Mouse (Mus musculus) neural tube, embryonic 13.5 days (tissue): Measurements from ENCODE around the gene Ric8a. TPM values are rescaled to one million over a fixed set of nuclear protein-coding genes. Genes with fewer than 3 reads are reported as not detected.

Source experiments
- ATAC-seq: fragments of 200-750 bp; cut with Nextera tagmentation; 2 replicates; pipeline ENCODE4 v1.8.0; 2017; ENCODE audit warnings: low read depth, mild to moderate bottlenecking, moderate TSS enrichment, moderate library complexity
- H3K27ac ChIP-seq: fragments of 300-500 bp; sonication (generic); replicated peaks from 2 replicates; pipeline ENCODE4 v1.5.1; 2015; ENCODE audit warnings: moderate library complexity, mild to moderate bottlenecking, inconsistent platforms
- H3K27me3 ChIP-seq: fragments of 300-500 bp; sonication (generic); 2 replicates; pipeline ENCODE4 v1.6.1; 2015; ENCODE audit warnings: mild to moderate bottlenecking, inconsistent platforms
- H3K36me3 ChIP-seq: fragments of 300-500 bp; sonication (generic); 2 replicates; pipeline ENCODE4 v1.6.1; 2015; ENCODE audit warnings: mild to moderate bottlenecking, inconsistent platforms
- H3K4me1 ChIP-seq: fragments of 300-500 bp; sonication (generic); replicated peaks from 2 replicates; pipeline ENCODE4 v1.6.1; 2015; ENCODE audit warnings: inconsistent platforms
- H3K4me2 ChIP-seq: fragments of 300-500 bp; sonication (generic); 2 replicates; pipeline ENCODE4 v1.6.1; 2015; ENCODE audit warnings: inconsistent platforms, mild to moderate bottlenecking, moderate library complexity
- H3K4me3 ChIP-seq: fragments of 300-500 bp; sonication (generic); 2 replicates; pipeline ENCODE4 v1.5.1; 2015; ENCODE audit warnings: mild to moderate bottlenecking, inconsistent platforms
- H3K9ac ChIP-seq: fragments of 300-500 bp; sonication (generic); 2 replicates; pipeline ENCODE4 v1.6.1; 2015; ENCODE audit warnings: moderate library complexity, mild to moderate bottlenecking, inconsistent platforms
- H3K9me3 ChIP-seq: fragments of 300-500 bp; sonication (generic); 2 replicates; pipeline ENCODE4 v1.6.1; 2016; ENCODE audit warnings: inconsistent platforms
- WGBS: fragments of 180-500 bp; shearing (Covaris S2); methylation state at CpG from one replicate; pipeline ENCODE4 v1.1.7; 2015; 5-methylcytosine and 5-hydroxymethylcytosine counted together
- polyA plus RNA-seq: library from polyadenylated mRNA; unstranded; fragments of >200 nt; fragmentation: Nextera tagmentation; extraction: Ambion mirVana; gene quantifications from 2 replicates; pipeline ENCODE4 v1.2.1, GENCODE M21; 2015

Ric8a gene
- 99.1 and 107 TPM in 2 replicates for polyA plus RNA-seq

DNA sequence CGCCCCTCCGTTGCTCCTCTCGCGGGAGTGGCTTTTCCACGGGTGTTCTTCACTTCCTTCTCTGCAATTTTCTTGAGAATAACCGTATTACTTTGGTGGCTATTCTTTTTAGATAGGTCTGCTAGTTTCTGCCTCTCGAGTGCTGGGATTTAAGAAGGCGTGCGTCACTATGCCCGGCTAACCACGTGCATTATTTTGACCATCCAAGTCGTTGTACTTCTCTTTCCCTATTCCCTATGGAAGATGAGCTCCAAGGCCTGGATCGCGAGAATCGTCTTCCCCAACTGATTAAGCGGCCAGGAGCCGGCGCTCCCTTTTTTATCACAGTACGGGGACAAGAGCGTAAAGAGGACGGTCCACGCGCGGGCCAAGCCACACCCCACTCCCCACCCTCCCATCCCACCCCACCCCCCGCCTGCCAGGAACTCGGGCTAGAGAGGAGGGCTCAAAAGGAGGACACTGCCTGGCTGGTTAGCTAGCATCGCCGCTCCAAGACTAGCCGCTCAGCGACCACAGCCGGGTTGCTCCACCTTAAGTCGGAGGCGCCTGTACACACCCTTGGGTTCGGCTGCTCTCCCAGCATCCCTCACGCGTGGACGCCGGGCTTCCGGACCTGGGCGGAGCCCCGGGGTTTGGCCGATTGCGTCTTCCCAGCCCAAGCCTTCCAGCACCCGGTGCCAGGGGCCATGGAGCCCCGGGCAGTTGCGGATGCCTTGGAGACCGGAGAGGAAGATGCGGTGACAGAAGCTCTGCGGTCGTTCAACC, at the start of gene Ric8a:
Ric8a (plus strand) TSS at position 173 of the 765 bp plus-strand sequence.
- peaks cover 65% of the 10 kb centered on the region for H3K36me3 ChIP-seq

DNA sequence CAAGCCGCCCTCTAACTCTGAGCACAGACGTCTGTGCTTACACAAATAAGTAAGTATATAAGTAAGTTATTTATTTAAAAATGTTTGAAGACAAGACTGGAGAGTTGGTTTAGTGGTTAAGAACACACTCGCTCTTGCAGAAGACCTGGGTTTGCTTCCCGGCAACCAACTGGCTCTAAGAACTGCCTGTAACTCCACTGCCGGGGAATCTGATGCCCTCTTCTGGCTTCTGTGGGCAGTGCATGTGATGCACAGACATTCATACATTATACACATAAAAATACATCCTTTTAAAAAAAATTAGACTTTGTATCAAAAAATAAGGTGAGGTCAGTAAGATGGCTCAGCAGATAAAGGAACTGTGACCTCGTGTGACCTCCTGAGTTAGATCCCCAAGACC, 46.3 kb upstream of the Ric8a start:
- Histone ChIP-seq H3K4me2 (no peak overlapping the region), H3K36me3 (peaks cover 41% of the 10 kb centered on the region), H3K27ac (no peak overlapping the region), H3K9ac (no peak overlapping the region), H3K27me3 (no peaks in the 10 kb centered on the region), H3K4me3 (no peak overlapping the region), H3K9me3 (no peaks in the 10 kb centered on the region), H3K4me1 (no peaks in the 10 kb centered on the region)
- 94% methylated on average over 6 of the region's 6 CpGs for WGBS
- ATAC-seq, result no peak

More for the DNA sequence above, at the start of gene Ric8a:
- H3K4me1 ChIP-seq, result peaks cover 42% of the 10 kb centered on the region
- H3K27ac ChIP-seq, result peak within 1 kb of the TSS; percentile 93
- H3K4me3 ChIP-seq, result peak within 1 kb of the TSS; percentile 67
- under 1% methylated on average over 50 of the region's 50 CpGs for WGBS
- no peaks in the 10 kb centered on the region for H3K27me3 ChIP-seq
- peak; percentile 80 for ATAC-seq
- H3K9ac ChIP-seq, result peak within 1 kb of the TSS; percentile 95
- H3K4me2 ChIP-seq, result peak within 1 kb of the TSS; percentile 99
- H3K9me3 ChIP-seq, result no peaks in the 10 kb centered on the region

DNA sequence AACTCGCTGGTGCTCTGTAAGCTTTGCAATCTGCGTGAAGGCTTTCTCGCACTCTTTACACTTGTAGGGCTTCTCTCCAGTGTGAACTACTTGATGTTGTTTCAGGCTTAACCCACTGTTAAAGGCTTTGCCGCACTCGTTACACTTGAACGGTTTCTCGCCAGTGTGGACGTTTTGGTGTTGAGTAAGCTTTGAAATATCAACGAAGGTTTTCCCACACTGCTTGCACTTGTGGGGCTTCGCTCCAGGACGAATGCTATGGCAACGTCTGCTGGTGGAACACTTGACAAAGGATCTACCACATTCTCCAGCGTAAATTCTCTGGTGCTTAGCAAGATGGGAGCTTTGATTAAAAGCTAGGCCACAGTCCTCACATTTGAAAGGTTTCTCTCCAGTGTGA, 45.0 kb upstream of the Ric8a start:
- H3K36me3 ChIP-seq, result peaks cover 41% of the 10 kb centered on the region
- H3K27me3 ChIP-seq, result no peaks in the 10 kb centered on the region
- H3K9me3 ChIP-seq, result no peaks in the 10 kb centered on the region
- H3K9ac ChIP-seq, result no peak overlapping the region
- H3K4me2 ChIP-seq, result no peak overlapping the region
- H3K27ac ChIP-seq, result no peak overlapping the region
- WGBS, result 89% methylated on average over 13 of the region's 13 CpGs
- no peak for ATAC-seq
- no peaks in the 10 kb centered on the region for H3K4me1 ChIP-seq
- H3K4me3 ChIP-seq, result no peak overlapping the region

DNA sequence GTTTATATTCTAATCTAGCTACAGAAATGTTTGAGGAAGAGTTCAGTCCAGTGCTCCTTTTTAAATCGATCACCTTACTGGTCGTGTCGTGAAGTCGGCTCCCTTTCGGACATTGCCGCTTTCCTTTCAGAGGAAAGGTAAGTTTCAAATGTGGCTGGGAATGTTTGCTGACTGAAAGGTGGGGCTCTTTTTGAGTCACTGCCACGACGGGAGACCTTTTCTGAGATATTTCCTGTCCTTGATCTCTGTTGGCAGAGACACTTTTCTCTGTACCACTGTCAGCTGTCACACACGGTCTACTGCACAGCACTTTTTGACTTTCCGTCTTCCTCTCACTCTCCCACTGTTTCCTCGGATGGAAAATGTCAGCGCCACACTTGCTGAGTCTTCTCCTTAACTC, 43.9 kb upstream of the Ric8a start:
- Histone ChIP-seq H3K27ac (no peak overlapping the region), H3K4me2 (no peak overlapping the region), H3K9me3 (no peaks in the 10 kb centered on the region), H3K4me3 (no peak overlapping the region), H3K9ac (no peak overlapping the region), H3K36me3 (peaks cover 41% of the 10 kb centered on the region), H3K27me3 (no peaks in the 10 kb centered on the region), H3K4me1 (no peaks in the 10 kb centered on the region)
- no peak for ATAC-seq
- WGBS, result 92% methylated on average over 12 of the region's 12 CpGs

DNA sequence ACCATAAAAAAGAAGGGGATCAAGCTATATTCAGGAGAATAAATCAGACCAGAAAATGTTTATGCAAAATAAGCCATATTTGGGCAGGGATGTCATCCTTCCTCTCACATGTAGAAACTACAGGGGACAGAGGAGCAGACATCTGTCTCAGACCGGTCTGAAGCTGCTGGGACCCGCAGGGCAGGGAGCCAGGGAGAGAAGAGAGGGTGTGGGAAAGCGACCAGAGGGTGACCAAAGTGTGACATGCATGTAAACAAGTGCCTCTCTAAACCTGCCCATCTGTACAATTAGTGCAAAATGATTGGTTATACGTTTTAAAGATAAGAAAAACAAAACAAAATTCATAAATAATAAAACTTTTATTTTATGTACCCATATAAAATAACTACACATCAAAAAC, 36.6 kb upstream of the Ric8a start:
- Histone ChIP-seq H3K27ac (no peak overlapping the region), H3K4me2 (peak overlapping the region; percentile 66), H3K9ac (no peak overlapping the region), H3K4me3 (0 out of 2 replicates have a peak overlapping the region, but pooled peaks have one; percentile 5), H3K9me3 (no peaks in the 10 kb centered on the region), H3K4me1 (peaks cover 18% of the 10 kb centered on the region), H3K27me3 (0 out of 2 replicates have a peak, but pooled peaks cover 4% of the 10 kb centered on the region), H3K36me3 (peaks cover 11% of the 10 kb centered on the region)
- no peak for ATAC-seq
- 48% methylated on average over 4 of the region's 4 CpGs for WGBS

DNA sequence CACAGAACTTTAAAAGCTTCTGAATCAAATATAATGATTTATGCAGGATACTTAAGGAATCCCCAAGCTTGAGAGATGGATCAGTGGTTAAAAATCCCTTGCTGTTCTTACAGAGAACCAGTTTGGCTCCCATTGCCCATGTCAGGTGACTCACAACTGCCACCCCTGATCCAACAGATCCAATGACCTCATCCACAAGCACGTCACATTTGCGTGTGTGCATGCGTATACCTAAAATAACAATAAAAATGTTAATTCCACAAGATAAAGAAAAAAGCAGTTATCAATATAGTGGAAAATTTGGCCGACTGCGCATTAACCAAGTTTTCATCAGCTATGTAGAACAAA, 35.5 kb upstream of the Ric8a start:
- peak overlapping the region; percentile 78 for H3K9ac ChIP-seq
- H3K4me2 ChIP-seq, result peak overlapping the region; percentile 66
- H3K4me1 ChIP-seq, result peaks cover 18% of the 10 kb centered on the region
- H3K36me3 ChIP-seq, result peaks cover 11% of the 10 kb centered on the region
- H3K9me3 ChIP-seq, result no peaks in the 10 kb centered on the region
- peak overlapping the region; percentile 64 for H3K4me3 ChIP-seq
- WGBS, result 45% methylated on average over 5 of the region's 5 CpGs
- H3K27me3 ChIP-seq, result 0 out of 2 replicates have a peak, but pooled peaks cover 4% of the 10 kb centered on the region
- H3K27ac ChIP-seq, result peak overlapping the region; percentile 90
- ATAC-seq, result peak; percentile 68

DNA sequence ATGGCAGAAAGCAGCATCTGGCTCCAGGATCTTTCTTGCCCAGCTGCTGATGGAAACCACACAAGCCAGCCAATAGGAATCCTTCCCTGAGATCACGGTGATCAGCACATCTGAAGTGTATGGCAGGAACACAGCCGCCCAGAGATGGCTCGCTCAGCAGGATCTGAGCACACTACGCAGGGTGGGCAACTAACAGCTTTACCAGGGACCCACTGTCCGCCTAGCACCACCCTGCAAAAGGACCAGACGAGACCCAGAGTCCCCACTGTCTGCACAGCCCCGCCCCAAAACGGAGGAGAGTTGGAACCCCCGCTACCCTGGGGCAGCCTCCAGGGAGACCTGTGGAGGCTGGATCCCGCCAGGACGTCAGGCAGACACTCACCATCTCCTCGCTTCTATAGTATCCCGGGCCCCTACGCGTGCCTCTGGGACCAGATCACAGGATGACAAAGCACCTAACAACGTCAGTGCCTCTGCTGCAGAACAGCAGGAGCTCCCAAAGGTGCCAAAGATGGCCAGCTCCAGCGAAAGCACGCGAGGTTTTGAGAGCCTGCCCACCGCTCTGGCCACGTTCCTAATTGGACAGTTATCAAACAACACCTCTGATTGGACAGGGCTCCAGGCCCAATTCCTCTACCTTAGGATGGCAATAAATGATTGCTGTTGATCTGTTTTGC, 35.0 kb upstream of the Ric8a start, which contains the start of gene Zfp941:
Zfp941 (minus strand) TSS at position 526 of the 677 bp plus-strand sequence.
- peak within 1 kb of the TSS; percentile 66 for H3K4me2 ChIP-seq
- 0 out of 2 replicates have a peak, but pooled peaks cover 4% of the 10 kb centered on the region for H3K27me3 ChIP-seq
- 2% methylated on average over 21 of the region's 21 CpGs for WGBS
- H3K4me3 ChIP-seq, result peak within 1 kb of the TSS; percentile 64
- ATAC-seq, result peak; percentile 93
- peaks cover 11% of the 10 kb centered on the region for H3K36me3 ChIP-seq
- H3K4me1 ChIP-seq, result peaks cover 18% of the 10 kb centered on the region
- H3K9me3 ChIP-seq, result no peaks in the 10 kb centered on the region
- peak within 1 kb of the TSS; percentile 90 for H3K27ac ChIP-seq
- peak within 1 kb of the TSS; percentile 78 for H3K9ac ChIP-seq

DNA sequence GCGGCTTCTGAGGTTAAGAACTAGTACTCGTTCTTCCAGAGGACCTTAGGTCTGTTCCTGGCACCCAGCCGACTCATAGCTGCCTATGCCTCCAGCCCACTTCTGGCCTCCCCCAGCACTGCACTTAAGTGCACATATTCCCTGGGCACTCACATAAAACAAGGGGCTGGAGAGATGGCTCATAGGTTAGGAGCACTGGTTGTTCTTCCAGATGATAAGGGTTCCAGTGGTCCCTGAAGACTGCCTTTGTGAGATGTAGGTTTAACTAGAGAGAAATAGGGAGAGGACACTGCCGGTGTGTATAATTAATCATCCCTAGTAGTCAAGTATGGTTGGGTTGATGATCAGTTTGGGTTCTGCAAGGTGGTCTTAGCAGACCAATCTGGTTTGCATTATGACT, 34.0 kb upstream of the Ric8a start:
- Histone ChIP-seq H3K36me3 (peaks cover 5% of the 10 kb centered on the region), H3K27me3 (0 out of 2 replicates have a peak, but pooled peaks cover 4% of the 10 kb centered on the region), H3K9me3 (no peaks in the 10 kb centered on the region), H3K27ac (no peak overlapping the region), H3K4me2 (no peak overlapping the region), H3K9ac (no peak overlapping the region), H3K4me1 (peaks cover 18% of the 10 kb centered on the region), H3K4me3 (no peak overlapping the region)
- no peak for ATAC-seq
- WGBS, result 87% methylated on average over 4 of the region's 4 CpGs

DNA sequence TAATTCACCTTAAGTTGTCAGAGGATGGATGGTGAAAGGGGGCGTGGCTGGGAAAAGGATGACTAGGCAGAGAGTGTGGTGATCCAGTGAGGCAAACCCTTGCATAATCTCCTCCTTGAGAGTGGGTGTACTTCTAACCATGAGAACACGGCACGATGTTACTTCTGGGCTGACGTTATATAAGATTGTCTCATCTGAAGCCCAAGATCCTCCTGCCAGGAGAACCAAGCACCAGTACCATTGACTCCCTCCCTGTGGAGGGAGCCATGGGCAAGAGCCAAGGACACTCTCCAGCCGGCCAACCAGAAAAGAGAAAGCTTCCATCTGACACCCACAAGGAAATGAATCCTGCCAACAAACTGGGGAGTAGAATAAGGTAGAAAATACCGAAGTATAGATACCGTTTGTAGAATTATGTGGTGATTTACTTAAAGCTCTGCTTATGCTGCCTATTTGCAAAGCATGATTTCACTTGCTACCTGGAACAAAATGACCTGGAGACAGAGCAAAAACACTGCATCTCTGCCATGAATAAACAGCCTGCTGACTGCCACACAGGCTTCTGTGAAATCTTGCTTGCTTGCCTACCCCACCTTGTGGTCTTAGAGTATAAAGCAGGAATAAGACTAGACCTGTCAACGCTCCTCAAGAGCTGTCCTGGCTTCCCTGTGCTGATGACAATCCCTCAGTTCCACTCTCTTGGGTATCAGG, 28.4 kb upstream of the Ric8a start:
- no peaks in the 10 kb centered on the region for H3K36me3 ChIP-seq
- no peaks in the 10 kb centered on the region for H3K27me3 ChIP-seq
- no peaks in the 10 kb centered on the region for H3K4me1 ChIP-seq
- ATAC-seq, result peak; percentile 32; the same call in 1 of the 2 replicates
- WGBS, result 49% methylated on average over 8 of the region's 8 CpGs
- H3K9me3 ChIP-seq, result no peaks in the 10 kb centered on the region
- no peak overlapping the region for H3K4me2 ChIP-seq
- no peak overlapping the region for H3K27ac ChIP-seq
- no peak overlapping the region for H3K4me3 ChIP-seq
- H3K9ac ChIP-seq, result no peak overlapping the region

DNA sequence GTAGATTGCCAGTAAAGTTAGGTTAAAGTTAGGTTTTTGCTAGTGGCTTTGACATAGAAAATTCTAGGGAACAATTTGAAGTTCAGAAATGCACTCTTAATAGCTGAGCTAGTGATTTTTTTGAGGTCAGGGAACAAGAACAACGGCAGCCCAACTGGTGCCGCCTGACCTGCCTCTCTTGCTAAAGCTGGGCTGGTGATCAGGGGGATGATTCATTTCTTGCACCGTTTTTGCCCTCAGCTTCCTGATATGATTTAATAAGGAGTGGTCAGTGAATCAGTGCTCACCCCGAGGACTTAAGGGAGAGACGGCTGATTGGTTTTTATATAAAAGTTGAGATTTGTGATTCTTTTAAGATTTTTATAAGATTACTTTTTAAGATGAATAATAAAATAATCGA, 25.3 kb upstream of the Ric8a start:
- no peak for ATAC-seq
- Histone ChIP-seq H3K4me2 (no peak overlapping the region), H3K9me3 (no peaks in the 10 kb centered on the region), H3K36me3 (no peaks in the 10 kb centered on the region), H3K27me3 (no peaks in the 10 kb centered on the region), H3K4me3 (no peak overlapping the region), H3K27ac (no peak overlapping the region), H3K9ac (no peak overlapping the region), H3K4me1 (no peaks in the 10 kb centered on the region)
- 73% methylated on average over 6 of the region's 6 CpGs for WGBS

DNA sequence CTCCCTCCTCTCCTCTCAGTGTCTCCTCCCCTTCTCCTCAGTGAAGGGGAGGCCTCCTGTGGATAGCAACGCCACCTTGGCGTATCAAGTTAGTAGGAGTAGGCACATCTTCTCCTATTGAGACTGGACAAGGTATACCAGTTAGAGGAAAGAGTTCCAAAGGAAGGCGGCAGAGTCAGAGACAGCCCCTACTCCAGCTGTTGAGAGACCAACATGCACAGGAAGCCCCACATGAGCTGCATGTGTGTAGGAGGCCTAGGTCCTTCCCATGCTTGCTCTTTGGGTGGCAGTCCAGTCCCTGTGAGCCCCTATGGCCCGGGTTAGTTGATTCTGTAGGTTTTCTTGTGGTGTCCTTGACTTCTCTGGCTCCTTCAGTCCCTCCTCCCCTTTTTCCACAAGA, 23.4 kb upstream of the Ric8a start:
- no peak for ATAC-seq
- no peaks in the 10 kb centered on the region for H3K9me3 ChIP-seq
- no peak overlapping the region for H3K9ac ChIP-seq
- no peak overlapping the region for H3K4me3 ChIP-seq
- no peaks in the 10 kb centered on the region for H3K27me3 ChIP-seq
- WGBS, result 85% methylated on average over 4 of the region's 4 CpGs
- H3K27ac ChIP-seq, result no peak overlapping the region
- no peaks in the 10 kb centered on the region for H3K4me1 ChIP-seq
- H3K4me2 ChIP-seq, result no peak overlapping the region
- H3K36me3 ChIP-seq, result no peaks in the 10 kb centered on the region
